Mouse (Mus musculus) inflammation-experienced regulatory T-cells, adult 6 months (primary cell): Measurements from ENCODE around the gene Per1. TPM values are rescaled to one million over a fixed set of nuclear protein-coding genes. Genes with fewer than 3 reads are reported as not detected.

Source experiments
- ATAC-seq: one replicate; pipeline ENCODE4 v1.8.0; 2017
- polyA plus RNA-seq, 3 experiments: library from polyadenylated mRNA; unstranded; fragments of 100-300 nt; shearing (Covaris generic); gene quantifications; one replicate each; pipeline ENCODE4 v1.2.1; 2017

The Per1 gene
- polyA plus RNA-seq, 3 experiments from 2014 or later: 5.2 to 6.2 (median 6.1) TPM

GRCm38 (mm10) chr11:69099915-69100345 is 4.9 kb downstream of the Per1 start:
- ATAC-seq: peak; percentile 20

GRCm38 (mm10) chr11:69100639-69101360 is 5.8 kb downstream of the Per1 start:
- no peak for ATAC-seq

GRCm38 (mm10) chr11:69101604-69102402 is 6.8 kb downstream of the Per1 start:
- no peak for ATAC-seq

GRCm38 (mm10) chr11:69102403-69102725 is 7.3 kb downstream of the Per1 start:
- ATAC-seq: no peak

- no peak for ATAC-seq
Measured at GRCm38 (mm10) chr11:69103121-69103520, 8.1 kb downstream of the Per1 start.

- no peak for ATAC-seq
Measured at GRCm38 (mm10) chr11:69103531-69104435, 8.8 kb downstream of the Per1 start.

- no peak for ATAC-seq
Measured at GRCm38 (mm10) chr11:69104487-69104886, 9.5 kb downstream of the Per1 start.

- ATAC-seq: no peak
Measured at GRCm38 (mm10) chr11:69105227-69105626, 10.2 kb downstream of the Per1 start.

- no peak for ATAC-seq
Measured at GRCm38 (mm10) chr11:69105796-69106195, 10.8 kb downstream of the Per1 start.

- no peak for ATAC-seq
Measured at GRCm38 (mm10) chr11:69106299-69106698, 11.3 kb downstream of the Per1 start.

- no peak for ATAC-seq
Measured at GRCm38 (mm10) chr11:69106842-69107241, 11.8 kb downstream of the Per1 start.

- no peak for ATAC-seq
Measured at GRCm38 (mm10) chr11:69107676-69108075, 12.7 kb downstream of the Per1 start.

GRCm38 (mm10) chr11:69108223-69108622 is 13.2 kb downstream of the Per1 start:
- ATAC-seq: no peak

GRCm38 (mm10) chr11:69109032-69109900 is 14.2 kb downstream of the Per1 start:
- no peak for ATAC-seq

GRCm38 (mm10) chr11:69110319-69111046 is 15.5 kb downstream of the Per1 start:
- peak; percentile 44 for ATAC-seq

GRCm38 (mm10) chr11:69111051-69111810 is 16.2 kb downstream of the Per1 start:
- ATAC-seq: no peak

- no peak for ATAC-seq
Measured at GRCm38 (mm10) chr11:69111865-69112264, 16.8 kb downstream of the Per1 start.

GRCm38 (mm10) chr11:69114018-69114417 is 19.0 kb downstream of the Per1 start:
- no peak for ATAC-seq

GRCm38 (mm10) chr11:69114621-69115020 is 19.6 kb downstream of the Per1 start:
- ATAC-seq: no peak

GRCm38 (mm10) chr11:69116843-69117242 is 21.8 kb downstream of the Per1 start:
- no peak for ATAC-seq
